Mouse (Mus musculus): ENCODE results near the gene Nrl.

GRCm38 (mm10) chr14:55492103-55492502, 32.7 kb downstream of the Nrl start:
- no peak for TF ChIP-seq EP300 (IDR thresholded peaks at IDR 0.05; ENCODE audit: low read length)
- no peak for TF ChIP-seq CHD1 (IDR thresholded peaks at IDR 0.05; ENCODE audit: low read depth, low read length)
- TF ChIP-seq POLR2A (IDR thresholded peaks at IDR 0.05; ENCODE audit: low read depth, low read length), result no peak
- no peak for TF ChIP-seq CTCF (conservative IDR thresholded peaks at IDR 0.05 in 1 of 2, IDR thresholded peaks at IDR 0.05 in 1 of 2; ENCODE audit: low read depth in 2 of 2, low read length in 2 of 2)
- TF ChIP-seq RCOR1 (conservative IDR thresholded peaks at IDR 0.05; ENCODE audit: low read depth, low read length), result no peak
- no peak for TF ChIP-seq BHLHE40 (IDR thresholded peaks at IDR 0.05; ENCODE audit: low read depth, low read length)
